Mouse (Mus musculus): ENCODE results near the gene Ubac2. TPM values are rescaled to one million over a fixed set of nuclear protein-coding genes. Genes with fewer than 3 reads are reported as not detected.

Ubac2 gene
- polyA plus RNA-seq, 2 experiments: 10.1 to 16.4 TPM

DNA sequence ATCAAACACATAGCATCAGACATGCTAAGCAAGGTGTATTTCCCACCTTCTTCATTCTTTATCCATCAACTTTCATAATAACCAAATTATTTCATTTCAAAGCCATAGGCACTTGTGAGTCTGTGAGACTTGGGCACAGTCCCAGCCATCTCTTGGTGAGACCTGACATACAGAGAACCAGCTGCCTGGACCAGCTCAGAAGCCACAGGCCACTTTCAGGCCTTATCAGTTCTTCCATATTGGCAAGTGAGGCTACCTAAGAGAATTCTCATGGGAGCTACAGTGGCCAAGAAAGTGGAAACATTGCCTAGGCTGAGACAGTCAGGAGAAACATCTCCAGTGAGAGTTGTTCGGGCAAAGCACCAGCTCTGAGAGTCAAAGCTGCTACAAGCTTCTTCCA is 144.6 kb downstream of the Ubac2 start:
- 50% methylated on average over 1 of the region's 1 CpGs for WGBS (ENCODE audit: insufficient replicate concordance)
- H3K9ac ChIP-seq (replicated peaks): no peak overlapping the region
- no peaks in the 10 kb centered on the region for H3K36me3 ChIP-seq (replicated peaks; ENCODE audit: control insufficient read depth, insufficient read depth, low read depth)
- H3K27ac ChIP-seq: no peak overlapping the region
- H3K4me1 ChIP-seq (replicated peaks; ENCODE audit: control insufficient read depth in 2 of 2, insufficient read depth in 2 of 2, low read length in 1 of 2): peaks cover 5 to 25% of the 10 kb centered on the region in 2 experiments
- DNase-seq (ENCODE audit: low read depth in 3 of 3, low spot score in 3 of 3) (no peak), ATAC-seq (ENCODE audit: insufficient read depth) (peak; percentile 42; the same call in 1 of the 2 replicates)
- H3K4me2 ChIP-seq (ENCODE audit: low read depth): no peak overlapping the region
- no peaks in the 10 kb centered on the region for H3K27me3 ChIP-seq (ENCODE audit: control insufficient read depth, insufficient read depth, low read length)
- TF ChIP-seq EP300 (IDR thresholded peaks at IDR 0.05; ENCODE audit: low read depth) (no peak), CTCF (IDR thresholded peaks at IDR 0.05; ENCODE audit: low read depth) (no peak)
- H3K4me3 ChIP-seq (ENCODE audit: insufficient read depth in 1 of 2, low read depth in 2 of 2, low read length in 2 of 2): no peak overlapping the region
- no peaks in the 10 kb centered on the region for H3K9me3 ChIP-seq (ENCODE audit: control insufficient read depth, low read length)

DNA sequence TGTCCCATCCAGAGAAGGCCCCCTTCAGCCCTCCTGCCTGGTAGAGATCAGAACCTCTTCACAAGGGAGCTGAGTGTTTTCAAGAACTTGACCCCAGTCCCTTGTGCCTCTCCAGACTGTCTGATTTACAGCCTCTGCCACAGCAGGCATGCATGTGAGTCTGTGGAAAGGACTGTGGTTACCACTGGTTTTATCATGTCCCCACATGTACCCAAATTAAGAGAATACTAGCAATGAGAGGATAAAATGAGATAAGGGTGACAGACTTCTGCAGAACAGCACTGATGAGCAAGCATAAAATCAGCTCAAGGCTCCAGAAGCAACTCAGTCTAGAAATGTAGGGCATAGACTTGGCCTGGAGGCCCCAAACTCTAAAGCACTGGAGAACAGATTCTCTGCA is 145.5 kb downstream of the Ubac2 start:
- Histone ChIP-seq H3K9me3 (ENCODE audit: control insufficient read depth, low read length) (no peaks in the 10 kb centered on the region), H3K27ac (no peak overlapping the region), H3K36me3 (replicated peaks; ENCODE audit: control insufficient read depth, insufficient read depth, low read depth) (no peaks in the 10 kb centered on the region), H3K9ac (replicated peaks) (no peak overlapping the region), H3K27me3 (ENCODE audit: control insufficient read depth, insufficient read depth, low read length) (no peaks in the 10 kb centered on the region), H3K4me2 (ENCODE audit: low read depth) (no peak overlapping the region), H3K4me3 (ENCODE audit: insufficient read depth in 1 of 2, low read depth in 2 of 2, low read length in 2 of 2) (no peak overlapping the region), H3K4me1 (replicated peaks; ENCODE audit: control insufficient read depth in 2 of 2, insufficient read depth in 2 of 2, low read length in 1 of 2) (peaks cover 5 to 31% of the 10 kb centered on the region in 2 experiments)
- peak; percentile 53 for TF ChIP-seq EP300 (IDR thresholded peaks at IDR 0.05; ENCODE audit: low read depth)
- no peak for TF ChIP-seq CTCF (IDR thresholded peaks at IDR 0.05; ENCODE audit: low read depth)
- DNase-seq (ENCODE audit: low read depth in 3 of 3, low spot score in 3 of 3) (peak in 2 of 3 experiments; percentile 26 to 28), ATAC-seq (ENCODE audit: insufficient read depth) (peak; percentile 78)

DNA sequence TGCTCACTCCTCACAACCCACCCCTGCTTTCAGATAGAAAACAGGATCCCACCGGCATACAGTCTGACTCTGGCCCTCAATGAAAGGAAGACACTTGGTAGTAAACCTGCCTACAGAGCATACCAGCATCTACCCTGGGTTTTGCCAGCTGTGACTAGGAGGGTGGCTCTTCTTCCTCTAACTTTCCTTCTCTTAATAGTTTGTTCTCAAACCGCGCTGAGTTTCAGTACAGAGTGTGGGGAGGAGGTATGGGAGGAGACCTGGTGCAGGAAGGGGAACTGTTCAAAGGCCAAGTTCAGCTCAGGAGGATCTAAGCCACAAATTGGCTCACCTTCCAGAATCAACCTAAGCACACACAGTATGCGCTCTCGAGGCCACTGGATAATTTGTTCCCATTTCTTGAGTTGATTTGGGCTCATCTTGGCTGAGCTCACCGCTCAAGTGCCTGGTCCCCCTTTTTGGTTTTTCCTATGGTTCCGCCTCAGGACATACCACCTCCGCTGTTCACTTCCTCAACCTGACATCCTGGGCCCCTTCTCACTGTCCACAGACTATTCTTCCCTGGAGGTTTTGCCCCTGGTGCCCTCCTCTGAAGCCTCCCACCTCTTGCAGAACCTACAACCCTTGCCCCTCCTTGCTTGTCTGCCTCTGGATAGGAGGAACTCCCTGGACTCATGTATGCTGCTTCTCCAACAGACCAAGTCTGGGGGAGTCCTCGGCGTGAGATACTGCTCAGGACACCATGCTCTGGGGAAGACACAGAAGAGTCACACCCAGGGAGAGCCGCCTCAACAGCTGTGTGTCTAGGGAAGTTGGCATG is 150.7 kb downstream of the Ubac2 start:
- 43% methylated on average over 11 of the region's 11 CpGs for WGBS (ENCODE audit: insufficient replicate concordance)
- Histone ChIP-seq H3K9ac (replicated peaks) (no peak overlapping the region), H3K4me2 (ENCODE audit: low read depth) (no peak overlapping the region), H3K4me1 (replicated peaks; ENCODE audit: control insufficient read depth in 2 of 2, insufficient read depth in 2 of 2, low read length in 1 of 2) (peaks cover 3 to 15% of the 10 kb centered on the region in 2 experiments; a peak in 3 of 4 replicates), H3K36me3 (replicated peaks; ENCODE audit: control insufficient read depth, insufficient read depth, low read depth) (no peaks in the 10 kb centered on the region), H3K27me3 (ENCODE audit: control insufficient read depth, insufficient read depth, low read length) (no peaks in the 10 kb centered on the region), H3K9me3 (ENCODE audit: control insufficient read depth, low read length) (no peaks in the 10 kb centered on the region), H3K4me3 (ENCODE audit: insufficient read depth in 1 of 2, low read depth in 2 of 2, low read length in 2 of 2) (no peak overlapping the region), H3K27ac (no peak overlapping the region)
- ATAC-seq (ENCODE audit: insufficient read depth) (no peak), DNase-seq (ENCODE audit: low read depth in 3 of 3, low spot score in 3 of 3) (no peak)
- TF ChIP-seq CTCF (IDR thresholded peaks at IDR 0.05; ENCODE audit: low read depth) (no peak), EP300 (IDR thresholded peaks at IDR 0.05; ENCODE audit: low read depth) (no peak)

- H3K9ac ChIP-seq (replicated peaks): no peak overlapping the region
- no peak for ATAC-seq (ENCODE audit: insufficient read depth)
- no peaks in the 10 kb centered on the region for H3K9me3 ChIP-seq (ENCODE audit: control insufficient read depth, low read length)
- H3K4me3 ChIP-seq (ENCODE audit: insufficient read depth in 1 of 2, low read depth in 2 of 2, low read length in 2 of 2): no peak overlapping the region
- H3K27me3 ChIP-seq (ENCODE audit: control insufficient read depth, insufficient read depth, low read length): no peaks in the 10 kb centered on the region
- no peaks in the 10 kb centered on the region for H3K36me3 ChIP-seq (replicated peaks; ENCODE audit: control insufficient read depth, insufficient read depth, low read depth)
- TF ChIP-seq CTCF (IDR thresholded peaks at IDR 0.05; ENCODE audit: low read depth) (no peak), EP300 (IDR thresholded peaks at IDR 0.05; ENCODE audit: low read depth) (no peak)
- DNase-seq (ENCODE audit: low read depth in 3 of 3, low spot score in 3 of 3): no peak
- peaks cover 0 to 9% of the 10 kb centered on the region in 2 experiments; a peak in 2 of 4 replicates for H3K4me1 ChIP-seq (replicated peaks; ENCODE audit: control insufficient read depth in 2 of 2, insufficient read depth in 2 of 2, low read length in 1 of 2)
- 69% methylated on average over 4 of the region's 4 CpGs for WGBS (ENCODE audit: insufficient replicate concordance)
- H3K27ac ChIP-seq: no peak overlapping the region
- H3K4me2 ChIP-seq (ENCODE audit: low read depth): no peak overlapping the region
Observed at GRCm38 (mm10) chr14:122029851-122030250, 151.4 kb downstream of the Ubac2 start.

- TF ChIP-seq CTCF (IDR thresholded peaks at IDR 0.05; ENCODE audit: low read depth) (no peak), EP300 (IDR thresholded peaks at IDR 0.05; ENCODE audit: low read depth) (no peak)
- no peak overlapping the region for H3K4me3 ChIP-seq (ENCODE audit: insufficient read depth in 1 of 2, low read depth in 2 of 2, low read length in 2 of 2)
- H3K27me3 ChIP-seq (ENCODE audit: control insufficient read depth, insufficient read depth, low read length): no peaks in the 10 kb centered on the region
- ATAC-seq (ENCODE audit: insufficient read depth) (no peak), DNase-seq (ENCODE audit: low read depth in 3 of 3, low spot score in 3 of 3) (no peak)
- H3K4me1 ChIP-seq (replicated peaks; ENCODE audit: control insufficient read depth in 2 of 2, insufficient read depth in 2 of 2, low read length in 1 of 2): peaks cover 0 to 9% of the 10 kb centered on the region in 2 experiments; a peak in 2 of 4 replicates
- no peaks in the 10 kb centered on the region for H3K9me3 ChIP-seq (ENCODE audit: control insufficient read depth, low read length)
- H3K4me2 ChIP-seq (ENCODE audit: low read depth): no peak overlapping the region
- H3K9ac ChIP-seq (replicated peaks): no peak overlapping the region
- H3K27ac ChIP-seq: no peak overlapping the region
- H3K36me3 ChIP-seq (replicated peaks; ENCODE audit: control insufficient read depth, insufficient read depth, low read depth): no peaks in the 10 kb centered on the region
- WGBS (ENCODE audit: insufficient replicate concordance): 46% methylated on average over 2 of the region's 2 CpGs
Observed at GRCm38 (mm10) chr14:122032045-122032444, 153.6 kb downstream of the Ubac2 start.
